Mouse (Mus musculus): ENCODE measurements at regions not wholly inside any gene's neighbourhood (a gene's known extent, or its start where the extent isn't known, plus 50 kb on each side); places are given as distances from the start of the nearest gene placed in this dataset.
"Not testable (repeated sequence)": the region's sequence is repeated elsewhere in the genome, so short reads cannot be mapped to it uniquely, and the experiment has no call there.

GRCm38 (mm10) chr6:103816396-103816795 lies 306.0 kb downstream of the Chl1 start:
- TF ChIP-seq POLR2A (IDR thresholded peaks at IDR 0.05; ENCODE audit: low read depth, low read length); CTCF (conservative IDR thresholded peaks at IDR 0.05; ENCODE audit: insufficient read depth, insufficient read length, low read depth, low read length): not testable (repeated sequence)
